Mouse (Mus musculus): ENCODE data around the gene Pcgf6. TPM values are rescaled to one million over a fixed set of nuclear protein-coding genes. Genes with fewer than 3 reads are reported as not detected.

Gene Pcgf6
- total RNA-seq, 1 experiment from 2014 or later, result 21.6 TPM

Other genes starting within 250 kb of the Pcgf6 start
- 0.34 and 0.64 TPM in 2 replicates for gene Ina, start 36.2 kb downstream of the Pcgf6 start, total RNA-seq (2017)
- 98.9 and 107 TPM in 2 replicates for gene Nt5c2, start 35.8 kb downstream of the Pcgf6 start, total RNA-seq (2017)
- 17.9 and 28.8 TPM in 2 replicates for gene Taf5, start 16.8 kb upstream of the Pcgf6 start, total RNA-seq (2017)
- gene Usmg5, start 39.7 kb upstream of the Pcgf6 start, total RNA-seq (2017), result 545 and 707 TPM in 2 replicates
- 28.5 and 37.1 TPM in 2 replicates for gene Pdcd11, start 39.9 kb upstream of the Pcgf6 start, total RNA-seq (2017)
- gene Calhm2, start 87.4 kb upstream of the Pcgf6 start, total RNA-seq (2017), result 7.6 and 17.6 TPM in 2 replicates
- gene Calhm1, start 93.3 kb upstream of the Pcgf6 start, total RNA-seq (2017), result not detected in 2 replicates
- not detected in 2 replicates for gene Calhm3, start 106.9 kb upstream of the Pcgf6 start, total RNA-seq (2017)
- 0.09 TPM in 1 of 2 replicates, not detected in the other for gene Neurl1a, start 127.9 kb upstream of the Pcgf6 start, total RNA-seq (2017)